Mouse (Mus musculus): ENCODE data around the gene Cbln3. TPM values are rescaled to one million over a fixed set of nuclear protein-coding genes. Genes with fewer than 3 reads are reported as not detected.

Cbln3 gene
- polyA plus RNA-seq (2015; fragmentation: Nextera tagmentation; extraction: Ambion mirVana) = 0.51 and 0.52 TPM in 2 replicates

GRCm38 (mm10) chr14:55884166-55884565 lies at the start of gene Cbln3:
Cbln3 (minus strand) TSS chr14:55884392.
- ATAC-seq (ENCODE audit: low FRiP score, low read depth) = peak; percentile 60
- Histone ChIP-seq H3K9me3 (no peaks in the 10 kb centered on the region), H3K27me3 (no peaks in the 10 kb centered on the region), H3K4me2 (peak within 1 kb of the TSS; percentile 91), H3K9ac (peak within 1 kb of the TSS; percentile 85), H3K36me3 (peaks cover 18% of the 10 kb centered on the region), H3K4me1 (replicated peaks) (peaks cover 23% of the 10 kb centered on the region), H3K27ac (replicated peaks) (peak within 1 kb of the TSS; percentile 85), H3K4me3 (peak within 1 kb of the TSS; percentile 87)
- WGBS = 27% methylated on average over 4 of the region's 4 CpGs

GRCm38 (mm10) chr14:55933586-55933985 lies 49.4 kb upstream of the Cbln3 start:
- H3K27ac ChIP-seq (replicated peaks) = no peak overlapping the region
- no peak overlapping the region for H3K4me3 ChIP-seq
- 59% methylated on average over 7 of the region's 7 CpGs for WGBS
- no peak overlapping the region for H3K4me2 ChIP-seq
- H3K4me1 ChIP-seq (replicated peaks) = no peaks in the 10 kb centered on the region
- ATAC-seq (ENCODE audit: low FRiP score, low read depth) = no peak
- H3K36me3 ChIP-seq = no peaks in the 10 kb centered on the region
- no peak overlapping the region for H3K9ac ChIP-seq
- H3K9me3 ChIP-seq = no peaks in the 10 kb centered on the region
- no peaks in the 10 kb centered on the region for H3K27me3 ChIP-seq

- Histone ChIP-seq H3K4me1 (replicated peaks) (no peaks in the 10 kb centered on the region), H3K4me2 (no peak overlapping the region), H3K27me3 (no peaks in the 10 kb centered on the region), H3K27ac (replicated peaks) (no peak overlapping the region), H3K4me3 (no peak overlapping the region), H3K9me3 (no peaks in the 10 kb centered on the region), H3K9ac (no peak overlapping the region), H3K36me3 (no peaks in the 10 kb centered on the region)
- no peak for ATAC-seq (ENCODE audit: low FRiP score, low read depth)
- WGBS = 85% methylated on average over 12 of the region's 12 CpGs
These were observed 45.2 kb upstream of the Cbln3 start for GRCm38 (mm10) chr14:55929263-55929997.

- Histone ChIP-seq H3K4me1 (replicated peaks) (no peaks in the 10 kb centered on the region), H3K27ac (replicated peaks) (no peak overlapping the region), H3K27me3 (no peaks in the 10 kb centered on the region), H3K36me3 (no peaks in the 10 kb centered on the region), H3K9ac (no peak overlapping the region), H3K4me2 (no peak overlapping the region), H3K4me3 (no peak overlapping the region), H3K9me3 (no peaks in the 10 kb centered on the region)
- WGBS = 90% methylated on average over 4 of the region's 4 CpGs
- ATAC-seq (ENCODE audit: low FRiP score, low read depth) = no peak
These were observed 42.7 kb upstream of the Cbln3 start for GRCm38 (mm10) chr14:55926847-55927246.

- H3K4me2 ChIP-seq = no peak overlapping the region
- H3K4me1 ChIP-seq (replicated peaks) = no peaks in the 10 kb centered on the region
- no peak overlapping the region for H3K27ac ChIP-seq (replicated peaks)
- H3K27me3 ChIP-seq = no peaks in the 10 kb centered on the region
- no peak overlapping the region for H3K4me3 ChIP-seq
- WGBS = 82% methylated on average over 7 of the region's 7 CpGs
- H3K9me3 ChIP-seq = no peaks in the 10 kb centered on the region
- ATAC-seq (ENCODE audit: low FRiP score, low read depth) = no peak
- no peak overlapping the region for H3K9ac ChIP-seq
- no peaks in the 10 kb centered on the region for H3K36me3 ChIP-seq
These were observed 38.5 kb upstream of the Cbln3 start for GRCm38 (mm10) chr14:55922475-55923232.

- Histone ChIP-seq H3K9me3 (no peaks in the 10 kb centered on the region), H3K4me3 (no peak overlapping the region), H3K27ac (replicated peaks) (no peak overlapping the region), H3K27me3 (no peaks in the 10 kb centered on the region), H3K36me3 (no peaks in the 10 kb centered on the region), H3K9ac (0 out of 2 replicates have a peak overlapping the region, but pooled peaks have one; percentile 6), H3K4me1 (replicated peaks) (no peaks in the 10 kb centered on the region), H3K4me2 (peak overlapping the region; percentile 31)
- WGBS = 43% methylated on average over 14 of the region's 14 CpGs
- ATAC-seq (ENCODE audit: low FRiP score, low read depth) = peak; percentile 89
These were observed 34.3 kb upstream of the Cbln3 start for GRCm38 (mm10) chr14:55918240-55919082.

GRCm38 (mm10) chr14:55913406-55913805 lies 29.2 kb upstream of the Cbln3 start:
- 57% methylated on average over 4 of the region's 4 CpGs for WGBS
- Histone ChIP-seq H3K4me2 (no peak overlapping the region), H3K4me3 (no peak overlapping the region), H3K9me3 (no peaks in the 10 kb centered on the region), H3K9ac (no peak overlapping the region), H3K4me1 (replicated peaks) (no peaks in the 10 kb centered on the region), H3K36me3 (no peaks in the 10 kb centered on the region), H3K27me3 (no peaks in the 10 kb centered on the region), H3K27ac (replicated peaks) (no peak overlapping the region)
- no peak for ATAC-seq (ENCODE audit: low FRiP score, low read depth)

- Histone ChIP-seq H3K36me3 (no peaks in the 10 kb centered on the region), H3K4me1 (replicated peaks) (peaks cover 7% of the 10 kb centered on the region)
- 36% methylated on average over 1 of the region's 1 CpGs for whole genome bisulfite sequencing
These were observed 21.3 kb upstream of the Cbln3 start for GRCm38 (mm10) chr14:55905518-55905917.

GRCm38 (mm10) chr14:55900414-55900755 lies 16.2 kb upstream of the Cbln3 start:
- WGBS = 8% methylated on average over 12 of the region's 12 CpGs
- peak; percentile 68; the same call in 1 of the 2 replicates for ATAC-seq (ENCODE audit: low FRiP score, low read depth)

More at GRCm38 (mm10) chr14:55905518-55905917, 21.3 kb upstream of the Cbln3 start:
- Histone ChIP-seq H3K4me3 (no peak overlapping the region), H3K27me3 (no peaks in the 10 kb centered on the region), H3K9ac (no peak overlapping the region), H3K4me2 (no peak overlapping the region), H3K27ac (replicated peaks) (no peak overlapping the region), H3K9me3 (no peaks in the 10 kb centered on the region)
- ATAC-seq (ENCODE audit: low FRiP score, low read depth) = no peak

GRCm38 (mm10) chr14:55899701-55900413 lies 15.7 kb upstream of the Cbln3 start, which contains the start of gene Sdr39u1:
Sdr39u1 (minus strand) TSS chr14:55900293.
- no peaks in the 10 kb centered on the region for H3K27me3 ChIP-seq
- H3K9me3 ChIP-seq = no peaks in the 10 kb centered on the region
- H3K27ac ChIP-seq (replicated peaks) = peak within 1 kb of the TSS; percentile 85
- H3K36me3 ChIP-seq = peaks cover 32% of the 10 kb centered on the region
- H3K4me1 ChIP-seq (replicated peaks) = peaks cover 19% of the 10 kb centered on the region
- peak within 1 kb of the TSS; percentile 49 for H3K4me3 ChIP-seq
- H3K9ac ChIP-seq = peak within 1 kb of the TSS; percentile 60
- WGBS = 2% methylated on average over 39 of the region's 39 CpGs
- ATAC-seq (ENCODE audit: low FRiP score, low read depth) = peak; percentile 97
- peak within 1 kb of the TSS; percentile 75 for H3K4me2 ChIP-seq

More at GRCm38 (mm10) chr14:55900414-55900755, 16.2 kb upstream of the Cbln3 start:
- Histone ChIP-seq H3K27me3 (no peaks in the 10 kb centered on the region), H3K4me2 (peak overlapping the region; percentile 75), H3K4me1 (replicated peaks) (peaks cover 19% of the 10 kb centered on the region), H3K27ac (replicated peaks) (peak overlapping the region; percentile 85), H3K36me3 (peaks cover 27% of the 10 kb centered on the region), H3K9me3 (no peaks in the 10 kb centered on the region), H3K9ac (peak overlapping the region; percentile 60), H3K4me3 (peak overlapping the region; percentile 49)

GRCm38 (mm10) chr14:55898947-55899346 lies 14.8 kb upstream of the Cbln3 start:
- WGBS = 92% methylated on average over 7 of the region's 7 CpGs
- no peak for ATAC-seq (ENCODE audit: low FRiP score, low read depth)
- H3K4me3 ChIP-seq = peak overlapping the region; percentile 49

More at GRCm38 (mm10) chr14:55898947-55899346, 14.8 kb upstream of the Cbln3 start:
- peak overlapping the region; percentile 75 for H3K4me2 ChIP-seq
- no peak overlapping the region for H3K27ac ChIP-seq (replicated peaks)
- no peak overlapping the region for H3K9ac ChIP-seq
- H3K4me1 ChIP-seq (replicated peaks) = peaks cover 19% of the 10 kb centered on the region
- H3K27me3 ChIP-seq = no peaks in the 10 kb centered on the region
- H3K36me3 ChIP-seq = peaks cover 41% of the 10 kb centered on the region
- H3K9me3 ChIP-seq = no peaks in the 10 kb centered on the region
